Mouse (Mus musculus) layer of hippocampus, adult 6 months (tissue): ENCODE measurements around the gene Arhgef38. TPM values are rescaled to one million over a fixed set of nuclear protein-coding genes. Genes with fewer than 3 reads are reported as not detected.

Experiments used
- long read RNA-seq, 2 experiments: library from polyadenylated mRNA; unstranded; transcript quantifications; one replicate each; pipeline ENCODE4 v2.0.0; 2019 to 2020
- polyA plus RNA-seq: library from polyadenylated mRNA; unstranded; fragments of <200 nt; fragmentation: Nextera tagmentation; gene quantifications from 2 replicates; pipeline ENCODE4 v1.2.3, GENCODE M21; 2021

Gene Arhgef38
- polyA plus RNA-seq = not detected in 2 replicates
- long read RNA-seq, experiment 1 = 0 reads
- long read RNA-seq, experiment 2 = 0 reads

DNA sequence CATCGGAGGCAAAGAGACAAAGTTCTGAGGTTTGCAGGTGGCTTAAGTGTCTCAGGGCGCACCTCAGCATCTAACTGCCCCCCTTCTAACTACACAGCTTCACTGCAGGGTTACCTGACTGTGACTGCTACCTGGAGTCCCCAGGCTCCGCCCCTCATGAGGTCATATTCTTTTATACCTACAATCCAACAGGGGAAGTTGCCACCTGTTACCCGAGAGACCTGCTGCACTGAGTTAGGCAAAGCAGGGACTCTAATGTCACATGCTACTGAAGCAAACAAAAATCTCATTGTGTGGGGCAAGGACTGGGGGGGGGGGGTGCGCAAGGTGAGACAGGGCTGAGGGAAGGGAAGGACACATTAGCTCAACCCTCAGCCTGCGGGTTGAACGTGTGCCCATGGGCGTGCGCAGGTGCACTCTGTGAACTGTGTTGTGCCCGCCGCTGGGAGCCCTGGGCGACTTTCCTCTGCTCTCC lies at the start of gene Arhgef38:
Gene Arhgef38, minus strand, starts transcription at position 129 of the 475 bp plus-strand sequence.

DNA sequence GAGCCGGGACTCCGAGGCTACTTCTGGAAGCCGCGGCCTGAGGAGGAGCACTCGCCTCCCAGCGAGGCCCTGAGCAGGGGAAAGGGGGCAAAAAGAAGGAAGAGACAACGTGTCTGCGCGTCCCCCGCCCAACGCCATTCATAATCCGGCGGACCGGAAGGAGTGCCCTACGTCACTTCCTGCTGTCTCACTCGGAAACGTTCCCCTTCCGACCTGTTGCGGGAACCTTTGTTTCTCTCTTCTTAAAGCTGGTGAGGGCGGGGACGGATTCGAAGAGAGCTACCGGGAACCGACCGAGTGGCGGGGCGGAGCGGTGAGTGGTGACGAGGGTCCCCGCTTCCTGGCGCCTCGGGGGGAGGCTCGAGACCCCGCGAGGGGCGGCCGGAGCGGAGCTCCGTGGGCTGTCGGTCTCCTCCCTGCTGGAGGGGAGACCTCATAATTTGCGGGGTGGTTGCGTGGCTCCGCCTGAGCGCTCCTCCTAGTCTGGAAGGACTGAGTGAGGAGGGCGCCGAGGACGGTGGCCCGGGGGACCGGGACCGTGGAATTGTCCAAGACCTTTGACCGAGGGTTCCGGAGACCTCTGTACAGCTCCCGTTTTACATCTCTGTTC lies 143.0 kb downstream of the Arhgef38 start, which contains the start of the genes Ints12 and Gstcd:
Gene Ints12, plus strand, starts transcription at position 177 of the 610 bp plus-strand sequence.
Gene Gstcd, minus strand, starts transcription at position 370 of the 610 bp plus-strand sequence.

Other genes with a start within 250 kb of the Arhgef38 start
- 7.5 and 7.9 TPM in 2 replicates for gene Ints12, start 143.1 kb downstream of the Arhgef38 start, polyA plus RNA-seq
- 0.89 and 1.2 TPM in 2 replicates for gene Gstcd, start 142.9 kb downstream of the Arhgef38 start, polyA plus RNA-seq
- 111 and 112 TPM in 2 replicates for gene Ppa2, start 75.2 kb upstream of the Arhgef38 start, polyA plus RNA-seq